ENCODE assay signal across 19 mouse cellular contexts in the genomic region with DNA sequence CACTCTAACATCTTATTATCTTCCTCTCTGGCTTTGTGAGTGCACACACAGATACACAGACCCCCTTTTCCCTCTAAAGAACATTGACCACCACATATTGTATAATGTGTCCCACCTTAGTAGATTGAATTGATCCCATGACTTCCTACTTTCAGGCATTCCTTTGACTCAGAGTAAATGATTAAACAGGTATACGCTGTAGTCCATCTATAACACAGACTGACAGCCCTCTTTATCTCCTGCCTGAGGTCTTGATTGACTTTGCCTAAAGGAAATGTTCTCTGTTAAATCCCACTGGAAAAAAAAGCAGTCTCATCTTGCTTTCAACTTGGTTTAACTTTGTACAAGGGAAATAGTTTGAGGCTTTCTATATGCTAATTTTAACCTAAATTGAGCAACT.
DNase-seq lines count a peak whose midpoint lies in the region; ATAC-seq and TF ChIP-seq lines count a peak whose summit lies in the region.
"Had no signal": no experiment of that assay in that cellular context is flagged by ENCODE, and none has a peak within 500 bp of the region (broad histone marks: within the 10 kb centered on the region; RNA-seq: fewer than 3 reads in every experiment).

No protein-coding gene starts in this region.

- H3K4me1 ChIP-seq in intestine, embryonic 15.5 days (replicated peaks) = no peaks in the 10 kb centered on the region
- no peaks in the 10 kb centered on the region for H3K4me1 ChIP-seq in intestine, postnatal 0 days (replicated peaks; ENCODE audit: control insufficient read depth, insufficient read depth, low read length)
- no peaks in the 10 kb centered on the region for H3K4me1 ChIP-seq in intestine, embryonic 16.5 days (ENCODE audit: control insufficient read depth, insufficient read depth, low read length)

- peak; percentile 61 for ATAC-seq in intestine, embryonic 15.5 days
- no peak for ATAC-seq in intestine, postnatal 0 days
- peak; percentile 79 for ATAC-seq in intestine, embryonic 16.5 days
- ATAC-seq: activated CD4-positive, CD25-positive, alpha-beta regulatory T cell, adult 4 months; CD4-positive, CD25-positive, alpha-beta regulatory T cell, adult 4 months; Patski had no signal

- TF ChIP-seq CTCF in intestine, postnatal 0 days (IDR thresholded peaks at IDR 0.05; ENCODE audit: low read depth) = no peak

- H3K27ac ChIP-seq in intestine, embryonic 15.5 days = no peak overlapping the region
- H3K27ac ChIP-seq in intestine, postnatal 0 days (ENCODE audit: low read depth, low read length) = no peak overlapping the region
- no peak overlapping the region for H3K27ac ChIP-seq in intestine, embryonic 16.5 days (ENCODE audit: low read length)

- H3K9ac ChIP-seq in intestine, embryonic 15.5 days = no peak overlapping the region
- H3K9ac ChIP-seq in intestine, postnatal 0 days (ENCODE audit: low read depth, low read length) = no peak overlapping the region
- no peak overlapping the region for H3K9ac ChIP-seq in intestine, embryonic 16.5 days (ENCODE audit: low read depth, low read length)

- no peaks in the 10 kb centered on the region for H3K27me3 ChIP-seq in intestine, embryonic 15.5 days (replicated peaks)
- no peaks in the 10 kb centered on the region for H3K27me3 ChIP-seq in intestine, postnatal 0 days (replicated peaks; ENCODE audit: control insufficient read depth, insufficient read depth, low read length)
- no peaks in the 10 kb centered on the region for H3K27me3 ChIP-seq in intestine, embryonic 16.5 days (replicated peaks; ENCODE audit: control insufficient read depth, insufficient read depth, low read length)
- H3K27me3 ChIP-seq: CH12.LX had no signal

- no peaks in the 10 kb centered on the region for H3K36me3 ChIP-seq in intestine, embryonic 15.5 days
- H3K36me3 ChIP-seq in intestine, postnatal 0 days (ENCODE audit: control insufficient read depth, insufficient read depth) = no peaks in the 10 kb centered on the region
- no peaks in the 10 kb centered on the region for H3K36me3 ChIP-seq in intestine, embryonic 16.5 days (ENCODE audit: control insufficient read depth, insufficient read depth, low read length)
- H3K36me3 ChIP-seq: G1E had no signal

- 56% methylated on average over 1 of the region's 1 CpGs for WGBS in intestine, embryonic 15.5 days
- 55% methylated on average over 1 of the region's 1 CpGs for WGBS in intestine, postnatal 0 days
- 59% methylated on average over 1 of the region's 1 CpGs for WGBS in intestine, embryonic 16.5 days

- no peaks in the 10 kb centered on the region for H3K9me3 ChIP-seq in intestine, embryonic 15.5 days
- no peaks in the 10 kb centered on the region for H3K9me3 ChIP-seq in intestine, postnatal 0 days (ENCODE audit: control insufficient read depth)
- no peaks in the 10 kb centered on the region for H3K9me3 ChIP-seq in intestine, embryonic 16.5 days (ENCODE audit: control insufficient read depth, low read length)
- H3K9me3 ChIP-seq: G1E had no signal

- no peak overlapping the region for H3K4me2 ChIP-seq in intestine, embryonic 15.5 days (replicated peaks)
- no peak overlapping the region for H3K4me2 ChIP-seq in intestine, postnatal 0 days (replicated peaks; ENCODE audit: low read depth)
- no peak overlapping the region for H3K4me2 ChIP-seq in intestine, embryonic 16.5 days (ENCODE audit: low read depth, low read length)

- no peak for DNase-seq in neural tube, embryonic 10.5 days (ENCODE audit: extremely low spot score, low spot score)
- DNase-seq: adrenal gland, adult 2 months; adrenal gland, adult 8-10 months; adrenal gland, postnatal 10 days; adrenal gland, postnatal 14 days; adrenal gland, postnatal 25 days; adrenal gland, postnatal 36 days; B cell, adult 2 months; cerebellum, adult 11 months; cerebellum, adult 11-12 months; cerebellum, adult 18-20 months had no signal

- H3K4me3 ChIP-seq in intestine, embryonic 15.5 days (replicated peaks) = no peak overlapping the region
- H3K4me3 ChIP-seq in intestine, postnatal 0 days (ENCODE audit: low read depth, low read length) = no peak overlapping the region
- H3K4me3 ChIP-seq in intestine, embryonic 16.5 days (ENCODE audit: low read length) = no peak overlapping the region
